Mouse (Mus musculus) ES-Bruce4 (cell line): ENCODE data around the gene Tnpo3. TPM values are rescaled to one million over a fixed set of nuclear protein-coding genes. Genes with fewer than 3 reads are reported as not detected.

ENCODE experiments used
- H3K27ac ChIP-seq: 2 replicates; pipeline ENCODE4 v1.5.1; 2012; ENCODE audit warnings: low read length, inconsistent platforms; ENCODE audit not compliant: insufficient read depth
- H3K27me3 ChIP-seq: 2 replicates; pipeline ENCODE4 v1.6.1; 2012; ENCODE audit warnings: mild to moderate bottlenecking, low read length, inconsistent platforms; ENCODE audit not compliant: control insufficient read depth, poor library complexity, insufficient read depth, severe bottlenecking
- H3K36me3 ChIP-seq: 2 replicates; pipeline ENCODE4 v1.6.1; 2012; ENCODE audit warnings: inconsistent platforms, mild to moderate bottlenecking, low read length, moderate library complexity; ENCODE audit not compliant: control insufficient read depth, poor library complexity, insufficient read depth, severe bottlenecking
- H3K4me1 ChIP-seq: one replicate; pipeline ENCODE4 v1.8.1; 2011; ENCODE audit warnings: low read length; ENCODE audit not compliant: control insufficient read depth, insufficient read depth
- H3K4me3 ChIP-seq: 2 replicates; pipeline ENCODE4 v1.5.1; 2011; ENCODE audit warnings: low read depth, mild to moderate bottlenecking, low read length
- H3K9ac ChIP-seq: 2 replicates; pipeline ENCODE4 v1.6.1; 2012; ENCODE audit warnings: low read depth, mild to moderate bottlenecking, inconsistent platforms; ENCODE audit not compliant: poor library complexity, severe bottlenecking
- H3K9me3 ChIP-seq: replicated peaks from 2 replicates; pipeline ENCODE4 v1.6.1; 2012; ENCODE audit warnings: mild to moderate bottlenecking, low read length, inconsistent platforms; ENCODE audit not compliant: control insufficient read depth, poor library complexity, insufficient read depth, severe bottlenecking
- CTCF ChIP-seq: IDR thresholded peaks from one replicate; pipeline ENCODE4 v1.8.1; 2011; ENCODE audit warnings: low read depth, low read length
- EP300 ChIP-seq: IDR thresholded peaks from 2 replicates; pipeline ENCODE4 v1.6.1; 2011; ENCODE audit warnings: low read depth, low read length; ENCODE audit not compliant: insufficient read depth
- POLR2A ChIP-seq: IDR thresholded peaks from one replicate; pipeline ENCODE4 v1.8.1; 2011; ENCODE audit warnings: low read length; ENCODE audit not compliant: insufficient read depth
- polyA plus RNA-seq: library from polyadenylated mRNA; stranded (reverse); fragments of >200 nt; gene quantifications from 2 replicates; pipeline ENCODE4 v1.2.4, GENCODE M21; 2011; ENCODE audit warnings: low read depth; ENCODE audit not compliant: missing spikeins, insufficient read depth, insufficient read length

Tnpo3 gene
- polyA plus RNA-seq, 1 experiment = 130 TPM

- no peak overlapping the region for H3K9ac ChIP-seq
- H3K27me3 ChIP-seq = no peaks in the 10 kb centered on the region
- no peak overlapping the region for H3K27ac ChIP-seq
- no peaks in the 10 kb centered on the region for H3K9me3 ChIP-seq
- TF ChIP-seq POLR2A (no peak), EP300 (no peak)
- H3K36me3 ChIP-seq = no peaks in the 10 kb centered on the region
- H3K4me3 ChIP-seq = no peak overlapping the region
- H3K4me1 ChIP-seq = no peaks in the 10 kb centered on the region
Measured at GRCm38 (mm10) chr6:29535316-29535715, 74.4 kb downstream of the Tnpo3 start.

GRCm38 (mm10) chr6:29530050-29530449 lies 79.6 kb downstream of the Tnpo3 start:
- TF ChIP-seq POLR2A (no peak), CTCF (no peak), EP300 (no peak)
- H3K27ac ChIP-seq = no peak overlapping the region
- peaks cover 9% of the 10 kb centered on the region for H3K27me3 ChIP-seq
- H3K9ac ChIP-seq = no peak overlapping the region
- H3K9me3 ChIP-seq = no peaks in the 10 kb centered on the region
- H3K4me1 ChIP-seq = peaks cover 2% of the 10 kb centered on the region
- H3K36me3 ChIP-seq = no peaks in the 10 kb centered on the region
- no peak overlapping the region for H3K4me3 ChIP-seq

GRCm38 (mm10) chr6:29529444-29529820 lies 80.3 kb downstream of the Tnpo3 start:
- H3K27me3 ChIP-seq = peaks cover 9% of the 10 kb centered on the region
- no peak for TF ChIP-seq CTCF
- no peak for TF ChIP-seq EP300
- no peak for TF ChIP-seq POLR2A

GRCm38 (mm10) chr6:29528561-29529443 lies 80.9 kb downstream of the Tnpo3 start:
- Histone ChIP-seq H3K27me3 (peaks cover 9% of the 10 kb centered on the region), H3K4me1 (peaks cover 2% of the 10 kb centered on the region), H3K9ac (no peak overlapping the region), H3K9me3 (no peaks in the 10 kb centered on the region), H3K4me3 (no peak overlapping the region), H3K27ac (no peak overlapping the region), H3K36me3 (no peaks in the 10 kb centered on the region)
- no peak for TF ChIP-seq EP300
- TF ChIP-seq POLR2A = no peak
- no peak for TF ChIP-seq CTCF

More at GRCm38 (mm10) chr6:29529444-29529820, 80.3 kb downstream of the Tnpo3 start:
- Histone ChIP-seq H3K36me3 (no peaks in the 10 kb centered on the region), H3K9me3 (no peaks in the 10 kb centered on the region), H3K4me3 (no peak overlapping the region), H3K4me1 (peaks cover 2% of the 10 kb centered on the region), H3K9ac (no peak overlapping the region), H3K27ac (no peak overlapping the region)

GRCm38 (mm10) chr6:29528165-29528505 lies 81.6 kb downstream of the Tnpo3 start:
- H3K9ac ChIP-seq = no peak overlapping the region
- H3K36me3 ChIP-seq = no peaks in the 10 kb centered on the region
- no peaks in the 10 kb centered on the region for H3K9me3 ChIP-seq
- H3K27me3 ChIP-seq = peaks cover 9% of the 10 kb centered on the region
- H3K4me3 ChIP-seq = no peak overlapping the region
- TF ChIP-seq EP300 (no peak), CTCF (no peak), POLR2A (no peak)
- H3K27ac ChIP-seq = no peak overlapping the region
- peaks cover 2% of the 10 kb centered on the region for H3K4me1 ChIP-seq

- Histone ChIP-seq H3K27me3 (peaks cover 9% of the 10 kb centered on the region), H3K9ac (no peak overlapping the region), H3K36me3 (no peaks in the 10 kb centered on the region), H3K9me3 (no peaks in the 10 kb centered on the region), H3K27ac (no peak overlapping the region), H3K4me3 (0 out of 2 replicates have a peak overlapping the region, but pooled peaks have one; percentile 0), H3K4me1 (peaks cover 2% of the 10 kb centered on the region)
- no peak for TF ChIP-seq CTCF
- TF ChIP-seq EP300 = no peak
- no peak for TF ChIP-seq POLR2A
Measured at GRCm38 (mm10) chr6:29527361-29528164, 82.1 kb downstream of the Tnpo3 start.
